Mouse (Mus musculus) olfactory bulb, adult 2 months (tissue): ENCODE measurements around the gene Zfp729b.

Experiments
- CTCF ChIP-seq: fragments of 200-500 bp; IDR thresholded peaks from 2 replicates; pipeline ENCODE4 v1.5.1; 2012; ENCODE audit warnings: low read depth, mild to moderate bottlenecking, low read length, moderate library complexity; ENCODE audit not compliant: insufficient read depth
- POLR2A ChIP-seq: fragments of 200-500 bp; IDR thresholded peaks from 2 replicates; pipeline ENCODE4 v1.6.1; 2012; ENCODE audit warnings: mild to moderate bottlenecking, low read depth, low read length, moderate library complexity; ENCODE audit not compliant: insufficient read depth

GRCm38 (mm10) chr13:67553730-67554129, 55.8 kb downstream of the Zfp729b start, which contains the start of gene Zfp748:
- TF ChIP-seq CTCF (no peak), POLR2A (no peak)
